Mouse (Mus musculus) midbrain, embryonic 14.5 days (tissue): ENCODE measurements at regions not wholly inside any gene's neighbourhood (a gene's known extent, or its start where the extent isn't known, plus 50 kb on each side); places are given as distances from the start of the nearest gene placed in this dataset.

Source experiments
- ATAC-seq: fragments of 200-750 bp; cut with Nextera tagmentation; 2 replicates; pipeline ENCODE4 v1.8.0; 2017; ENCODE audit warnings: moderate number of reproducible peaks, moderate library complexity; ENCODE audit not compliant: low FRiP score, low TSS enrichment
- DNase-seq: peaks from one replicate; pipeline ENCODE4 v3.0.0-alpha.2; 2015
- H3K27ac ChIP-seq: fragments of 300-500 bp; sonication (generic); replicated peaks from 2 replicates; pipeline ENCODE4 v1.5.1; 2014; ENCODE audit warnings: mild to moderate bottlenecking, low read depth, low read length, moderate library complexity
- H3K27me3 ChIP-seq: fragments of 300-500 bp; sonication (generic); 2 replicates; pipeline ENCODE4 v1.6.1; 2014; ENCODE audit warnings: low read length, control low read depth, mixed read lengths; ENCODE audit not compliant: control insufficient read depth, insufficient read depth
- H3K36me3 ChIP-seq: fragments of 300-500 bp; sonication (generic); 2 replicates; pipeline ENCODE4 v1.6.1; 2014; ENCODE audit warnings: low read length, control low read depth; ENCODE audit not compliant: control insufficient read depth, insufficient read depth
- H3K4me1 ChIP-seq: fragments of 300-500 bp; sonication (generic); 2 replicates; pipeline ENCODE4 v1.6.1; 2014; ENCODE audit warnings: mild to moderate bottlenecking, antibody characterized with exemption, low read length, control low read depth; ENCODE audit not compliant: control insufficient read depth, insufficient read depth
- H3K4me2 ChIP-seq: fragments of 300-500 bp; sonication (generic); 2 replicates; pipeline ENCODE4 v1.6.1; 2014; ENCODE audit warnings: mild to moderate bottlenecking, low read length, moderate library complexity
- H3K4me3 ChIP-seq: fragments of 300-500 bp; sonication (generic); replicated peaks from 2 replicates; pipeline ENCODE4 v1.5.1; 2014; ENCODE audit warnings: low read depth, low read length
- H3K9ac ChIP-seq: fragments of 300-500 bp; sonication (generic); replicated peaks from 2 replicates; pipeline ENCODE4 v1.6.1; 2014; ENCODE audit warnings: mild to moderate bottlenecking, low read length, moderate library complexity
- H3K9me3 ChIP-seq: fragments of 300-500 bp; sonication (generic); 2 replicates; pipeline ENCODE4 v1.6.1; 2016; ENCODE audit warnings: low read length, control low read depth, mixed read lengths; ENCODE audit not compliant: control insufficient read depth
- WGBS: fragments of 180-500 bp; shearing (Covaris S2); extraction: QIAGEN DNeasy Blood & Tissue Kit; methylation state at CpG from one replicate; pipeline ENCODE4 v1.1.7; 2014; 5-methylcytosine and 5-hydroxymethylcytosine counted together

DNA sequence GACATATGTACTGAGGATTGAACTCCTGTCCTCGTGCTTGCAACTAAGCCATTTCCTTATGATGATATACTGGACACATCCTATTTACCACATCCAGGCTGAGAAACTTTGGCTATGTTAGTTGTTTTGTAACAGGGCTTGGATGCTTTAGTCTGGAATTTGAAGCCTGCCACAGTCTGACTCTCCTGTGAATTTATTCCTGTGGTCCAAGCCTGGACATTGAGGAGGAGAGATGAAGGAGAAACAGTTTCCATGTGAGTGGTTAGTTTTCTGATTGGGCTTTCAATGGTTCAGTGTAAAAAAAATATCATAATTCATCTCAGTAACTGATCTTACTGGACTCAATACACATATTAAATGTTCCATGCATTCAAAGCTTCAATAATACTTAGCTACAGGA, 422.6 kb downstream of the Etnk1 start:
- DNase-seq (no peak), ATAC-seq (no peak)
- 80% methylated on average over 1 of the region's 1 CpGs for WGBS

DNA sequence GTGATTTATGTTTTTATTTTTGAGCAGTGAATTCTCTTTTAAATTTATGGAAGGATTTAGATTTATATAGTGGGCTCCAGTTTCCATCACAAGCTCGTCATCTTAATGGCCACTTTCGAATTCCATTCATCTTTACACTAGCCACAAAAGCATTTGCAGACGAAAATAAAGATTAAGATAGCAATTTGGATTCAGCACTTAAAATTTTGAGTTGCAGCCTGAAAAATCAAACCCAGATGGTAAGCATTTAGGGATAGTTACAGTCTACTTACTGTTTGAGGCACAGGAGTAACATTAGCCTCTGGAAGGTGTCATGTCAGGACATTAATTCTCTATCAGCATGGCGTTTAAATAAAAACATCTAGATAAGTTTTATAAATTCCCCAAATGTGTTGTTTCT, 423.2 kb downstream of the Etnk1 start:
- ATAC-seq, result no peak
- Histone ChIP-seq H3K4me1 (no peaks in the 10 kb centered on the region), H3K27me3 (no peaks in the 10 kb centered on the region), H3K9me3 (no peaks in the 10 kb centered on the region), H3K27ac (no peak overlapping the region), H3K4me2 (no peak overlapping the region), H3K36me3 (no peaks in the 10 kb centered on the region), H3K4me3 (no peak overlapping the region), H3K9ac (no peak overlapping the region)
- no peak for DNase-seq
- 89% methylated on average over 4 of the region's 4 CpGs for WGBS

More for the DNA sequence above, 422.6 kb downstream of the Etnk1 start:
- Histone ChIP-seq H3K9ac (no peak overlapping the region), H3K27ac (no peak overlapping the region), H3K4me1 (no peaks in the 10 kb centered on the region), H3K9me3 (no peaks in the 10 kb centered on the region), H3K27me3 (no peaks in the 10 kb centered on the region), H3K36me3 (no peaks in the 10 kb centered on the region), H3K4me3 (no peak overlapping the region), H3K4me2 (no peak overlapping the region)

DNA sequence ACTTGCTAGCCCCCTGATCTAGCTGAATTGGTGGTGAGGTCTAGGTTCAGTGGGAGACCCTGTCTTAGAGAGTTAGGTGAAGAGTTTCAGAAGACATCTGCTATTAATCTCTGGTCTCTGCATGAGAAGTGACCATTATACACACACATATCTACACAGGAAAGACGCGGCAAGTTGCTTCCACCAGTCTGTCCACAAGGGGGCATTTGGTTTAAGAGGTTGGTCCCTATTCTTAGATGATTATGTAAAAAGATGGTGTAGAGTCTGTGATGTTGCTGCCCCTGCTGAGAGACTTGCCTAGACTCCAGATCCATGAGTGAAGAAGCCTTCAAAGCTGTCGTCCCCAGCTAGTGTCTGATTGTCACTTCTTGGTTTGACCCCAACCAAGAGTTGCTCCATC, 425.5 kb downstream of the Etnk1 start:
- DNase-seq, result peak; percentile 31

DNA sequence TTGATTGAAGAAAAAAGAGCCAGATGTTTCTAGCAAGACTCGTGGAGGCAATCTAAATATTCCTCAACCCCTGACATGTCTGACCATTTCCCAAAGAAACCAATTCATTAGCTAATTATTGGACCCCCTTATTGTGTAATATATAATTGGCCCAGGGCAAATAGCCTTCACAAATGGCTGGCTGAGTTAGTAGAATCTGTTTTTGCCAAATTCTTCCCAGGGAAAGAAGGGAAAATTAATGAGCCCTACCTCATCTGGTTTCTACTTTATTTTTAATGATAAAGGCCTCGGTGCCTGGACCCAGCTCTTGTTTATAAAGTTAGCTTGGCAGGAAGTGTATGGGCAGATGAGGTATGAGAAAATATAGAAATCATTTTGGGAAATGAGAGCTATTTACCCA, 428.5 kb downstream of the Etnk1 start:
- 76% methylated on average over 2 of the region's 2 CpGs for WGBS
- no peak overlapping the region for H3K9ac ChIP-seq

More for the DNA sequence above, 425.5 kb downstream of the Etnk1 start:
- 93% methylated on average over 3 of the region's 3 CpGs for WGBS
- Histone ChIP-seq H3K4me3 (no peak overlapping the region), H3K4me2 (no peak overlapping the region), H3K9me3 (no peaks in the 10 kb centered on the region), H3K9ac (no peak overlapping the region), H3K36me3 (no peaks in the 10 kb centered on the region), H3K4me1 (no peaks in the 10 kb centered on the region), H3K27me3 (no peaks in the 10 kb centered on the region), H3K27ac (no peak overlapping the region)
- ATAC-seq, result no peak

DNA sequence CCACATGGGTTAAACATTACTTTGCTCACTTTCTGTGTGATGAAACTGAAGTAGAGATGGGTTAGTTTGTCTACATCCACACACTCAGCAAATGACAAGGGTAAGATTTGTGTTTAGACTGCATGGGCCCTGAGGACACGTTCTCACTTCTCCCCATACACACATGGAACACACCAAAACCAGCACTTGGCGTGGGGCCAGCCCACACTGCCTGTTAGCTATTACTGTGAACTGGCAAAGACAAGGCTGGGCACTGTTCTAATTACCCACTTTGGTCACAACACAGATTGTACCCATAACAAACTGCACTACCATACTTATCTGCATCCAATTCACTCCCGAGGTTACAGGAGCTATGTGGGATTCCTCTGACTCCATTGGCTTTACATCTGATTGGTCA, 430.4 kb downstream of the Etnk1 start:
- ATAC-seq, result no peak
- Histone ChIP-seq H3K36me3 (no peaks in the 10 kb centered on the region), H3K9ac (no peak overlapping the region), H3K4me1 (no peaks in the 10 kb centered on the region), H3K27me3 (no peaks in the 10 kb centered on the region), H3K4me3 (no peak overlapping the region), H3K27ac (no peak overlapping the region), H3K4me2 (no peak overlapping the region), H3K9me3 (no peaks in the 10 kb centered on the region)
- no peak for DNase-seq
- 91% methylated on average over 3 of the region's 3 CpGs for WGBS

More for the DNA sequence above, 428.5 kb downstream of the Etnk1 start:
- Histone ChIP-seq H3K4me2 (no peak overlapping the region), H3K4me3 (no peak overlapping the region), H3K27me3 (no peaks in the 10 kb centered on the region), H3K4me1 (no peaks in the 10 kb centered on the region), H3K9me3 (no peaks in the 10 kb centered on the region), H3K27ac (no peak overlapping the region), H3K36me3 (no peaks in the 10 kb centered on the region)
- no peak for ATAC-seq
- no peak for DNase-seq

DNA sequence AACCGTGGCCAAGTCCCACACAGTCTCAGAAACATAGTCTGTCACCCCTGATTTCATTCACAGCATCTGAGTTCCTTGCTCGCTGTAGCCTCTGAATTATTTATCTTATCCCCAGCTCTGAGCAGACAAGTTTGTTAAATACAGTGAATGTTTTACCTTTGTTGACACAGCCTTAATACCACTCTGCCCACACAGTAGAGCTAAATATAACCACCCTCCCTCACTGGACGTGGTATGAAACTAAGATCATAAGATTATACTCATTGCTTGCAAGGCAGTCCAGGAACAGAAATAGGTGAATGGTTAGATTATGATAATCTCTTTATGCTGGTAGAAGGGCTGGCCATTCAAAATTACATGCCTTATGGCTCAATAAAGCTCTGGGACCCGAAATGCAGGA, 431.9 kb downstream of the Etnk1 start:
- no peak overlapping the region for H3K9ac ChIP-seq
- no peaks in the 10 kb centered on the region for H3K27me3 ChIP-seq
- H3K27ac ChIP-seq, result no peak overlapping the region
- H3K4me1 ChIP-seq, result no peaks in the 10 kb centered on the region
- no peak for ATAC-seq
- no peak overlapping the region for H3K4me2 ChIP-seq
- no peaks in the 10 kb centered on the region for H3K36me3 ChIP-seq
- 60% methylated on average over 4 of the region's 4 CpGs for WGBS
- no peak for DNase-seq
- H3K4me3 ChIP-seq, result no peak overlapping the region
- no peaks in the 10 kb centered on the region for H3K9me3 ChIP-seq

DNA sequence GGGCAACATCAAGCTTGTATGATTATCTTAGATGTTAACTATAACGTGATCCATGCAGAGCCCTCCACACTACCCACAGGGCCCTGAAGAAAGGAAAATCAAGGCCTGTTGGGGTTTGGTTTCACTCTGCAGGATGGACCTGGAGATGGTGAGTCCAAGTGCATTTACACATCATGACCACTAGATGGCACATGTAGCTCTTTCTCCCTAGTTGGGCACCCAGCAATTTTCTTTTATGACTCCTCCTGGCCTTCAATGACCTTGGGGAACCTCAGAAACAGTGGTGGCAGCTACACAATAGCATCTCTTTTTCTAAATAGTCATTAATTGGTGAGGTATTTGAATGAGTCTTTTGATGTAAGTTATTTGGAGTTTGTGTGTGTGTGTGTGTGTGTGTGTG, 442.1 kb downstream of the Etnk1 start:
- WGBS, result 78% methylated on average over 1 of the region's 1 CpGs
- no peak overlapping the region for H3K4me2 ChIP-seq
- H3K27ac ChIP-seq, result no peak overlapping the region
- no peak overlapping the region for H3K4me3 ChIP-seq
- no peaks in the 10 kb centered on the region for H3K27me3 ChIP-seq
- no peaks in the 10 kb centered on the region for H3K4me1 ChIP-seq
- H3K9me3 ChIP-seq, result no peaks in the 10 kb centered on the region
- ATAC-seq (no peak), DNase-seq (peak; percentile 49)
- H3K36me3 ChIP-seq, result no peaks in the 10 kb centered on the region
- H3K9ac ChIP-seq, result no peak overlapping the region

DNA sequence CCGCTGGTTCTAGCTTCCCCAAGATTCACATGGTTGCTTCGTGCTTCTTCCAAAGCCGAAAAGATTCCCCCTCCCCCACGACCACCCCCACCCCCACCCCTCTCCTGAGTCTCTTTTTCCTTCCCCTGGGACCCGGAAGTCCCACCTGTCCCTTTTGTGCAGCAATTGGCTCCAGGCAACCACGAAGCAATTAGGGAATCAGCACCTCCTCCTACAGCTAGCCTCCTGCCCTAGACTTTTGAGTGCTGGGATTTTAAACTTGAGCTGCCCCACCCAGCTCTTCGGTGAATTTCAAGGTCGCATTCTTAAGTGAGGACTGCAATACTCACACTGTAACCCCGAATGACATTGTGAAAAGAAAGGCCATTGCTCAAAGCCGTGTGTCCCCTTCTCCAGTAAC, 445.9 kb downstream of the Etnk1 start:
- H3K9ac ChIP-seq, result no peak overlapping the region
- no peaks in the 10 kb centered on the region for H3K36me3 ChIP-seq
- 81% methylated on average over 10 of the region's 10 CpGs for WGBS
- H3K4me2 ChIP-seq, result no peak overlapping the region
- ATAC-seq, result no peak
- no peak for DNase-seq
- no peaks in the 10 kb centered on the region for H3K27me3 ChIP-seq
- no peaks in the 10 kb centered on the region for H3K9me3 ChIP-seq
- H3K4me1 ChIP-seq, result no peaks in the 10 kb centered on the region
- H3K4me3 ChIP-seq, result no peak overlapping the region
- no peak overlapping the region for H3K27ac ChIP-seq

DNA sequence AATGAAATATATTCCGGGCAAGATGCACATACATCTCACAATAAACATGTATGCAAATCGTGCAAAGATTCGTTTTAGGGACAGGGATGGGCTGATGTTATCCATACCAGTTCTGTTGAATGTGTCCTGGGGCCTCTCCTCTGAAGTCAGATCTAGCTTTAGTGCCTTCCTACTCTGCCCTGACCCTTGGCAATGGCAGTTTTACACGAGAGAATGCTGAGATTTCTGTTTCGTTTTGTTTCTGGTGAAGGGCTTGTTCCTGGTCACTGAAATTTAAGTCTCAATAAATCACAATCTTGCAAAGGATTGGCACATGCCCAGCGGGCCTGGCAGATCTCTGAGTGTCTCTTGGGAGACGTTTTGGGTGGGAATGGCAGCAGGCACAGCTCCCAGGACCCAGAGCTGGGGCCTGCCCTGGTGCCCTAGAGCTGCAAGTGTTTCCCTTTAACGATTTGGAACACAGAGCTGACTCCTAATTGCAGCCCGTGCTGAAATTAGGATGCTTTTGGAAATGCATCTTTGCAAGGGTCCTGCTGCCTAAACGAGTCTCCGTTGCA, 447.5 kb downstream of the Etnk1 start:
- H3K4me1 ChIP-seq, result no peaks in the 10 kb centered on the region
- H3K9ac ChIP-seq, result no peak overlapping the region
- H3K4me3 ChIP-seq, result no peak overlapping the region
- H3K4me2 ChIP-seq, result no peak overlapping the region
- no peak overlapping the region for H3K27ac ChIP-seq
- H3K9me3 ChIP-seq, result no peaks in the 10 kb centered on the region
- H3K36me3 ChIP-seq, result no peaks in the 10 kb centered on the region
- DNase-seq, result no peak
- WGBS, result 83% methylated on average over 11 of the region's 11 CpGs
- H3K27me3 ChIP-seq, result no peaks in the 10 kb centered on the region
- no peak for ATAC-seq
